Comparison of ENCODE assay signal across 8 mouse cellular contexts in the genomic region with DNA sequence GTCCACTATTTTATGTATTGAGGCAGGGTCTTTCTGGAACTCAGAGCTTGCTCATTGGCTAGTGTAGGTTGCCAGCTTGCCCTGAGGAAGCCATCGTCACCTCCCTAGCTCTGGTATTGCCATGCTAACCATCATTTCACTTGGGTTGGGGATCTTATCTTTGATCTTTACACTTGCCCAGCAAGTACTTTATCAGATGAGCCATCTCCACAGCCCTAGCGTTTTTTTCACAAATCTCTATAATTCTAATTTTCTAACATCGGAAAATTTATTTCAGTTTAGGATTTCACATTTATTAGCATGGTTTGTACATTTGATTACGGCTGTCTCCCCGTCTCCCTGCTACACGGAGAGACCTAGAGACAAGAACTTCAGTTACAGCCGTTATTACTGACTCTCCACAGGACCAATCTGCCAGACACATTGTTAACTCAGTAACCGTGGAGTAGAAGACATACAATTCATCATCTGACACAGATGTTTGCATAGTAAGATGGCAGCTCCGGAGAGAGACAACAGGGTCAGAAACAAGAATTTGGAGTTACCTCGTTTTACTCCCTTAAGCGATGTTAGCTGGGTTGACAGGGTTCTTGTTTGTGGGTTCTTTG. TPM values are rescaled to one million over a fixed set of nuclear protein-coding genes. Genes with fewer than 3 reads are reported as not detected.
DNase-seq lines count a peak whose midpoint lies in the region; ATAC-seq and TF ChIP-seq lines count a peak whose summit lies in the region.

No protein-coding gene starts in this region.

- DNase-seq in liver, adult 2 months (ENCODE audit: extremely low read depth, low read depth, low spot score), result no peak
- DNase-seq in liver, result no peak
- no peak for DNase-seq in right cerebral cortex, postnatal 36 days (ENCODE audit: low spot score in 2 of 2)
- DNase-seq in thymus, postnatal 36 days, result no peak
- no peak for DNase-seq in thymus, postnatal 10 days (ENCODE audit: low spot score in 2 of 2)

- peak overlapping the region; percentile 64 for H3K4me2 ChIP-seq in embryonic facial prominence, embryonic 12.5 days (replicated peaks)
- H3K4me2 ChIP-seq in intestine, postnatal 0 days (replicated peaks; ENCODE audit: low read depth), result peak overlapping the region; percentile 81
- H3K4me2 ChIP-seq in neural tube, embryonic 13.5 days, result peak overlapping the region; percentile 74

- H3K27ac ChIP-seq in liver, adult 2 months (replicated peaks; ENCODE audit: insufficient read depth, low read depth, low read length), result peak overlapping the region; percentile 53
- H3K27ac ChIP-seq in embryonic facial prominence, embryonic 12.5 days, result peak overlapping the region; percentile 92
- peak overlapping the region; percentile 90 for H3K27ac ChIP-seq in intestine, postnatal 0 days (ENCODE audit: low read depth, low read length)
- peak overlapping the region; percentile 96 for H3K27ac ChIP-seq in neural tube, embryonic 13.5 days (replicated peaks)

- peak overlapping the region; percentile 64 for H3K9ac ChIP-seq in liver, adult 2 months (ENCODE audit: low read depth, low read length)
- peak overlapping the region; percentile 67 for H3K9ac ChIP-seq in embryonic facial prominence, embryonic 12.5 days
- peak overlapping the region; percentile 74 for H3K9ac ChIP-seq in intestine, postnatal 0 days (ENCODE audit: low read depth, low read length)
- peak overlapping the region; percentile 82 for H3K9ac ChIP-seq in neural tube, embryonic 13.5 days

- no peak for ATAC-seq in embryonic facial prominence, embryonic 12.5 days (ENCODE audit: insufficient number of reproducible peaks, insufficient read depth, low FRiP score, low TSS enrichment)
- no peak for ATAC-seq in intestine, postnatal 0 days
- peak; percentile 56; the same call in 1 of the 2 replicates for ATAC-seq in neural tube, embryonic 13.5 days (ENCODE audit: low read depth)

- no peak for TF ChIP-seq POLR2A in liver, adult 2 months (IDR thresholded peaks at IDR 0.05; ENCODE audit: extremely low read depth, insufficient read depth, low read length)

- H3K4me1 ChIP-seq in liver, adult 2 months (ENCODE audit: control insufficient read depth, insufficient read depth, low read length), result peaks cover 11% of the 10 kb centered on the region
- 0 out of 2 replicates have a peak, but pooled peaks cover 14% of the 10 kb centered on the region for H3K4me1 ChIP-seq in embryonic facial prominence, embryonic 12.5 days
- H3K4me1 ChIP-seq in intestine, postnatal 0 days (replicated peaks; ENCODE audit: control insufficient read depth, insufficient read depth, low read length), result no peaks in the 10 kb centered on the region
- peaks cover 22% of the 10 kb centered on the region for H3K4me1 ChIP-seq in neural tube, embryonic 13.5 days (replicated peaks)

- peaks cover 13% of the 10 kb centered on the region; the same call in 1 of the 2 replicates for H3K79me2 ChIP-seq in liver, adult 2 months (ENCODE audit: control insufficient read depth, insufficient read depth, low read length)

- H3K4me3 ChIP-seq in liver, adult 2 months (ENCODE audit: insufficient read depth, low read depth, low read length), result peak overlapping the region; percentile 60
- H3K4me3 ChIP-seq in embryonic facial prominence, embryonic 12.5 days, result peak overlapping the region; percentile 90
- H3K4me3 ChIP-seq in intestine, postnatal 0 days (ENCODE audit: low read depth, low read length), result peak overlapping the region; percentile 99
- peak overlapping the region; percentile 93 for H3K4me3 ChIP-seq in neural tube, embryonic 13.5 days

- H3K36me3 ChIP-seq in liver, adult 2 months (ENCODE audit: control insufficient read depth, insufficient read depth, low read length), result no peaks in the 10 kb centered on the region
- H3K36me3 ChIP-seq in embryonic facial prominence, embryonic 12.5 days, result no peaks in the 10 kb centered on the region
- H3K36me3 ChIP-seq in intestine, postnatal 0 days (ENCODE audit: control insufficient read depth, insufficient read depth), result no peaks in the 10 kb centered on the region
- peaks cover 5% of the 10 kb centered on the region; the same call in 1 of the 2 replicates for H3K36me3 ChIP-seq in neural tube, embryonic 13.5 days

- no peaks in the 10 kb centered on the region for H3K27me3 ChIP-seq in liver, adult 2 months (ENCODE audit: control insufficient read depth, insufficient read depth, low read length)
- H3K27me3 ChIP-seq in embryonic facial prominence, embryonic 12.5 days, result no peaks in the 10 kb centered on the region
- H3K27me3 ChIP-seq in intestine, postnatal 0 days (replicated peaks; ENCODE audit: control insufficient read depth, insufficient read depth, low read length), result no peaks in the 10 kb centered on the region
- no peaks in the 10 kb centered on the region for H3K27me3 ChIP-seq in neural tube, embryonic 13.5 days

- WGBS in liver, adult 2 months, result 12% methylated on average over 11 of the region's 11 CpGs
- WGBS in embryonic facial prominence, embryonic 12.5 days, result 15% methylated on average over 11 of the region's 11 CpGs
- 6% methylated on average over 11 of the region's 11 CpGs for WGBS in intestine, postnatal 0 days
- WGBS in neural tube, embryonic 13.5 days, result 5% methylated on average over 11 of the region's 11 CpGs

- H3K9me3 ChIP-seq in embryonic facial prominence, embryonic 12.5 days, result no peaks in the 10 kb centered on the region
- H3K9me3 ChIP-seq in intestine, postnatal 0 days (ENCODE audit: control insufficient read depth), result no peaks in the 10 kb centered on the region
- no peaks in the 10 kb centered on the region for H3K9me3 ChIP-seq in neural tube, embryonic 13.5 days

- TF ChIP-seq CTCF in liver, adult 2 months (IDR thresholded peaks at IDR 0.05; ENCODE audit: low read depth, low read length), result no peak
- TF ChIP-seq CTCF in intestine, postnatal 0 days (IDR thresholded peaks at IDR 0.05; ENCODE audit: low read depth), result no peak

RNA-seq across cellular contexts. Expression of gene Urm1, which starts 6.5 kb away (rescaled TPM):
- 8.1 and 9.8 TPM in 2 replicates for total RNA-seq in liver, adult 2 months (2014; rRNA removed)
- 26.3 and 26.6 TPM in 2 replicates for polyA plus RNA-seq in liver, adult 2 months (2012; rRNA removed)
- 21.0 and 22.6 TPM in 2 replicates for polyA plus RNA-seq in embryonic facial prominence, embryonic 12.5 days (2016; fragmentation: Nextera tagmentation; extraction: Ambion mirVana)
- 19.5 and 24.9 TPM in 2 replicates for polyA plus RNA-seq in intestine, postnatal 0 days (2015; fragmentation: Nextera tagmentation; extraction: Ambion mirVana)
- polyA plus RNA-seq in neural tube, embryonic 13.5 days (2015; fragmentation: Nextera tagmentation; extraction: Ambion mirVana), result 19.0 and 22.8 TPM in 2 replicates

RNA-seq across cellular contexts. Expression of gene Slc27a4, which starts 24.0 kb away (rescaled TPM):
- 9.2 and 13.8 TPM in 2 replicates for total RNA-seq in liver, adult 2 months (2014; rRNA removed)
- 29.4 and 31.5 TPM in 2 replicates for polyA plus RNA-seq in liver, adult 2 months (2012; rRNA removed)
- polyA plus RNA-seq in embryonic facial prominence, embryonic 12.5 days (2016; fragmentation: Nextera tagmentation; extraction: Ambion mirVana), result 18.2 and 21.7 TPM in 2 replicates
- polyA plus RNA-seq in intestine, postnatal 0 days (2015; fragmentation: Nextera tagmentation; extraction: Ambion mirVana), result 105 and 118 TPM in 2 replicates
- polyA plus RNA-seq in neural tube, embryonic 13.5 days (2015; fragmentation: Nextera tagmentation; extraction: Ambion mirVana), result 34.6 and 35.5 TPM in 2 replicates

RNA-seq across cellular contexts. Expression of gene Trub2, which starts 38.1 kb away (rescaled TPM):
- total RNA-seq in liver, adult 2 months (2014; rRNA removed), result 9.0 and 10.2 TPM in 2 replicates
- 13.5 and 19.7 TPM in 2 replicates for polyA plus RNA-seq in liver, adult 2 months (2012; rRNA removed)
- 48.6 and 54.6 TPM in 2 replicates for polyA plus RNA-seq in embryonic facial prominence, embryonic 12.5 days (2016; fragmentation: Nextera tagmentation; extraction: Ambion mirVana)
- 23.5 and 26.6 TPM in 2 replicates for polyA plus RNA-seq in intestine, postnatal 0 days (2015; fragmentation: Nextera tagmentation; extraction: Ambion mirVana)
- polyA plus RNA-seq in neural tube, embryonic 13.5 days (2015; fragmentation: Nextera tagmentation; extraction: Ambion mirVana), result 32.0 and 37.7 TPM in 2 replicates

RNA-seq across cellular contexts. Expression of gene Coq4, which starts 39.1 kb away (rescaled TPM):
- total RNA-seq in liver, adult 2 months (2014; rRNA removed), result 7.8 and 10.0 TPM in 2 replicates
- 37.6 and 48.2 TPM in 2 replicates for polyA plus RNA-seq in liver, adult 2 months (2012; rRNA removed)
- 31.8 and 36.7 TPM in 2 replicates for polyA plus RNA-seq in embryonic facial prominence, embryonic 12.5 days (2016; fragmentation: Nextera tagmentation; extraction: Ambion mirVana)
- polyA plus RNA-seq in intestine, postnatal 0 days (2015; fragmentation: Nextera tagmentation; extraction: Ambion mirVana), result 27.7 and 28.3 TPM in 2 replicates
- polyA plus RNA-seq in neural tube, embryonic 13.5 days (2015; fragmentation: Nextera tagmentation; extraction: Ambion mirVana), result 30.0 and 34.3 TPM in 2 replicates

RNA-seq across cellular contexts. Expression of gene Cercam, which starts 42.5 kb away (rescaled TPM):
- 0.18 and 0.34 TPM in 2 replicates for total RNA-seq in liver, adult 2 months (2014; rRNA removed)
- 0.31 and 0.54 TPM in 2 replicates for polyA plus RNA-seq in liver, adult 2 months (2012; rRNA removed)
- polyA plus RNA-seq in embryonic facial prominence, embryonic 12.5 days (2016; fragmentation: Nextera tagmentation; extraction: Ambion mirVana), result 16.4 and 17.5 TPM in 2 replicates
- 9.5 and 10.6 TPM in 2 replicates for polyA plus RNA-seq in intestine, postnatal 0 days (2015; fragmentation: Nextera tagmentation; extraction: Ambion mirVana)
- 24.8 and 25.5 TPM in 2 replicates for polyA plus RNA-seq in neural tube, embryonic 13.5 days (2015; fragmentation: Nextera tagmentation; extraction: Ambion mirVana)
